Mouse (Mus musculus): ENCODE measurements around the gene Gm10306.

The Gm10306 gene

DNA sequence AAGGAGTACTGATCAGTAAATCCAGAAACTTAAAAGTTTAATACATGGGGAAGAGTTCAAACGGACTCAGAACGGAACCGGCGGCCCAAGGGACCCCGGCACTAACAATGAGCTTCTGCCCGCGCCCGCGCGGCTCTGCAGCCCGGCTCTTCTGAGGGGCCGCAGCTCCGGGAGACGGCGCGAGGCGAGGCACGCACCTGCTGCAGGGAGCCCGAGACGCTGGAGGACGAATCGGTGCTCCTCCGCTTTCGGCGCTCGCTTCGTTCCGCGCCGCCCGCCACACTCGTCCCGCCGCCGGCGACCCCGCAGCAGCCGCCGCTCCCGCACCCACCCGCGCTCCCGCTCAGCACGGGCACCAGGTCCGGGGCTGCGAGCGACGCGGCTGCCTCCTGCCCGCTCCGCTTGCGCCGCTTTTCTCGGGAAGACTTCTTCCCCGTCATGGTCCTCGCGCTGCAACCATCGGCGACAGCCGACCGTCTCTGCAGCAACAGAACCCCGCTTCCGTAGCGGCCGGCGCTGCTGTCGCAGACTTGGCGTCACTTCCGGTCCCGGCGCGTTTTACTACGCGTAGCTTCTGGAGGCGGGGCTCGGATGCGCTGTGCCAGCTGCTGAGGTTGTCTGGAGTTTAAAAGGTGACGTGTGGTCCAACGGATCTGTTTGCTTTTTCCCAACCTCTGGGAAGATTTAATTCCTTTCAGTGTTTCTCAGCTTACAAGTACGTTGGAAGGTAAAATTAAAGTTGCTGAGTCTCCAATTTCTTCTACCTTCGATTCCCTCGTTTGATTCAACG is at the start of gene Gm10306, which contains the start of gene Caap1:
Gene Gm10306 (plus strand): TSS at position 282 of the 790 bp plus-strand sequence.
Gene Caap1 (minus strand): TSS at position 532 of the 790 bp plus-strand sequence.
- under 1% methylated on average over 83 of the region's 83 CpGs for WGBS

DNA sequence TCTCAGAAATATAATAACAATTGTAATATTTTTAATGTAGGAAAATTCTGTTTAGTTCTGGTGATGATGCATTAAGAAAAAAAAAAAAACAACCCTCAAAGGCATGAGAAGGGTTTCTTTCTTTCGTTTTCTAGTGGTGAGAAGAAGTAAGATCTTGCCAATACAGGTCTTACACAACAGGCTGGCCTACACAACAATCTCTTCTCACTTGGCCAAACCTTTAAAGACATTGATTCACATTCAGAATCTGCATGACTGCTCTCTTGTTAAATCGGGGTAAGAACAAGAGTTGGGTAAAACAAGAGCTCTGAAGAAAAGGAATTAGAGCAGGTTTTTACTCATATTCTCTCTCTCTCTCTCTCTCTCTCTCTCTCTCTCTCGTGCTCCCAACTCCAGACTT is 41.0 kb upstream of the Gm10306 start:
- 49% methylated on average over 3 of the region's 3 CpGs for WGBS

DNA sequence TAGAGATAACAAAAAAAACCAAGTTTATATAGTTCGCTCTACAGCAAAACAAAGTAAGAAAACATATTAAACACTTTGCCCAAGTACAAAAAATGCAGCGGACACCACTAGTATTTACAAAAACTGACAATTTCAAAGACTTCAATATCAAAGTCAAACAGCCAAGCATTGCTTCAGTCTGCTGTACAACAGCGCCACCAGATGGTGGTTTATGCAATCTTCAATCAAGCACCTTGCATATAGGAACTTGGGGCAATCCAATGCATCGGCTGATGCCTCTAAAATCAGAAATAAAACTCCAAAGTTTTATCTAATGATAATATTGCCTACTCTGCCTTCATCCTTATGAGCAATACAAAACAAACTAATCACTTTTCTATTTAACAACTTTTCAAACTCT is 38.7 kb upstream of the Gm10306 start:
- WGBS: 60% methylated on average over 4 of the region's 4 CpGs

DNA sequence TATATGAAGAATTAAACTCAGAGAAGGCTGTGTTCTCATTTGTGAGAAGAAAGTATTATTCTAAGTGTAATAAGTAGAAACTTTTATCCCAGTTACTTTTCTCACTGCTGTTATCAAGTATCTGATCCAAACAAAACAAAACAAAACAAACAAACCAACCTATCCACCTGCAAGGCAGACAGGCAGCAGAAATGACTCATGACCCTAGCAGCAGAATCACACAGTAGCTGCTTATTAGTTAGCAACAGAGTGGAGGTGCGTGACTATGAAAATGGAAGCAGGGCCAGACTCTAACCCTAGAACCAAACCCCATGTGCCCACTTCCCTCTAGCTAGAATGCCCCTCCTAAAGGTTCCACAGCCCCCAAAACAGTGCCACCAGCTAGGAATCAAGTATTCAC is 26.9 kb upstream of the Gm10306 start:
- 95% methylated on average over 1 of the region's 1 CpGs for WGBS

DNA sequence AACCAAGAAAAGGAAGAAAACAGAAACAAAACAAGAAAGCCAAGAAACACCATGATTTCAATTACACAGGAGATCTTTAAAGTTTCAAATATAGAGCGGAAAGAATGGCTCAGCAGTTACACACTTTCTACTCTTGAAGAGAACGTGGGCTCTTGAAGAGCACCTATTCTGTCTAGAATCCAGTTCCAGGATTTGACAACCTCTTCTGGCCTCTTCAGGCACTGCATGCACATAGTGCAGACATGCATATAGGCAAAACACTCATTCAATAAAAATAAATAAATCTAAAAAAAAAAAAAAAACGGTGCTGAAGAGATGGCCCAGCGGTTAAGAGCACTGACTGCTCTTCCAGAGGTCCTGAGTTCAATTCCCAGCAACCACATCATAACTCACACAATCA is 13.3 kb upstream of the Gm10306 start:
- WGBS: 87% methylated on average over 4 of the region's 4 CpGs

DNA sequence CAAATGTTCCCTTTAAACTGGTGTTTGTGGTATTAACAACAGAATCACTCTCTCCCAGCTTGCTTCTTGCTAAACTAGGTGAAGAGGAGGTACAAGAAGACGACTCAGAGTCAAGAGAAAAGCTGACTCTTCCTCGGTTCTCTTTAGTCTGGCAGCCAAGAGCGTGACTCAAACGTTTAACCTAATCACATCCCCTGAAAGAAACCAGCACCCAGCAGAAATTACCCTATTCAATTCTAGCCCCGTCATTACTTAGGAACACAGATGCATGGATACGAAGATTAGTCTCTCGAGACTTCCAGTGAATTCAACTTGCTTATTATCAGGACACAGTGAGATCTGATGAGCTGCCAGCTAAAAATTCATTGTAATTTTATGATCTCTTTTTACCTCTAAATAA is 12.0 kb upstream of the Gm10306 start:
- 69% methylated on average over 7 of the region's 7 CpGs for WGBS

DNA sequence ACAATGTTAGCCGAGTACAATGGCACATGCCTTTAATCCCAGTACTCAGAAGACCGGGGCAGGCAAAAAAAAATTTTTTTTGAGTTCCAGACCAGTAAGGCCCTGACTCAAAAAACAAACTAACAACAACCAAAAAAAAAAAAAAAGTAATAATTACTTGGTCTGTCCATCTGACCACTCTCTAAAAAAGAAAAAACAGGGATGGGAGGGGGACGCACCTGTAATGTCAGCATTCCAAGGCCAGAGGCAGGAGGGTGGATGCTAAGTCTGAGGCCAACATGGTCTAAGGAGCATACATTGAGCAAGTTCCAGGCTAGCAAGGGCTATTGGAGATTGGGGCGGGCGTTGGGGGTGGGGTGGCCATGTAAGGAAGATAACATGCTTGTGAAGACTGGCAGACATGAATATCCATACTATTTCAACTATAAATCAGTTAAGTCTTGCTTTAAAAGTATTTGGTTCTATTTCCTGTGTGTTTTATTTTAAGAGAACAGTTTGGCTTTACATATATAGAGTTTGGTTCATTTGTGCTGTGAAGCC is 1.3 kb upstream of the Gm10306 start:
- WGBS: 94% methylated on average over 5 of the region's 5 CpGs

DNA sequence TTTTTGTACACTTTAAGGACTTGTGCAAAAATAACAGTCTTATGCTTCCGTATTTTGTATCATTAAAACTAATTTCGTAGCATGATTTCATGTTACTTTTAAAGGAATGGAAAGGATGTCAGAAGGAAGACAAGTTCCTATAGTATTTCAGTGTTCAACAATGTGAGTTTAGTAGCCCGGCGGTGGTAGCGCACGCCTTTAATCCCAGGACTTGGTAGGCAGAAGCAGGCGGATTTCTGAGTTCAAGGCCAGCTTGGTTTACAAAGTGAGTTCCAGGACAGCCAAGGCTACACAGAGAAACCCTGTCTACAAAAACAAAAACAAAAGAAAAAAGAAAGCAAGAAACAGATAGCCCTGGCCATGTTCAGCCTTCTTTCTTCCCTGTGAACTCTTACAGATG is 799 bp downstream of the Gm10306 start:
- 58% methylated on average over 7 of the region's 7 CpGs for WGBS

DNA sequence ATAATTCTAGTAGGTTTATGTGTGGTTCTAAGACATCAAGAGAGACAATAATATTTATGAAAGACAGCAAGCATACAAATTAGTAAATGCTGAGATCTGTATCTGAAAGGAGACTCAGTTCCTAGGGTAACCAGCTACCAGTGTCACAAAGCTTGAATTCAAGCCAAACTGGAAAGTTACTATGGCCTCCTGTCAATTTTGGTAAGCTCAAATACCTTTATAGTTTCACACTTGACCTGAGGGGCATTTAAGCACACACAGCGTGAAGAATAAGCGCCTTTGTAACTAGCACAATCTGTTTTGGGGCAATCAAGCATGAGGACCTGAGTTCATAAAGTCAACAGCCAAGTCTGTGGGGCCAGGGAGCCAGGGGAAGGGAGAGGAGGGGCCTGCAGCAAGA is 2.9 kb downstream of the Gm10306 start:
- WGBS: 57% methylated on average over 2 of the region's 2 CpGs

DNA sequence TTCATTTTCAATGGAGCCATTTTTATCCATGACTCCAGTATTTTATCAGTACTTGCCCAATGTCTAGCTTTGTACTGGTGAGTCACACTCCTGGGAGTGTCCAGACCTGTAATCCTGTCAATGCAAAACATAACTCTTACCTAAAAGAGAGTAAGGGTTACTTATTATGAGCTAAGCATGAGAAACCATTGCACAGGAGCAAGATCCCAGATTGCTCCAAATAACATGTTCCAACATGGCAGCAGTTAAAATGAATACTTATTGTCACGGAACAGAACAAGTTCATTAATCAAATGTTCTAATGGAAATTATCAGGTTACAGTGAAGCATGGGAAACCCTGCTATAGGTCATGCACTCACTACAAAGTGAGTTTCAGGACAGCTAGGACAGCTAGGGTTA is 4.0 kb downstream of the Gm10306 start:
- WGBS: 88% methylated on average over 1 of the region's 1 CpGs

DNA sequence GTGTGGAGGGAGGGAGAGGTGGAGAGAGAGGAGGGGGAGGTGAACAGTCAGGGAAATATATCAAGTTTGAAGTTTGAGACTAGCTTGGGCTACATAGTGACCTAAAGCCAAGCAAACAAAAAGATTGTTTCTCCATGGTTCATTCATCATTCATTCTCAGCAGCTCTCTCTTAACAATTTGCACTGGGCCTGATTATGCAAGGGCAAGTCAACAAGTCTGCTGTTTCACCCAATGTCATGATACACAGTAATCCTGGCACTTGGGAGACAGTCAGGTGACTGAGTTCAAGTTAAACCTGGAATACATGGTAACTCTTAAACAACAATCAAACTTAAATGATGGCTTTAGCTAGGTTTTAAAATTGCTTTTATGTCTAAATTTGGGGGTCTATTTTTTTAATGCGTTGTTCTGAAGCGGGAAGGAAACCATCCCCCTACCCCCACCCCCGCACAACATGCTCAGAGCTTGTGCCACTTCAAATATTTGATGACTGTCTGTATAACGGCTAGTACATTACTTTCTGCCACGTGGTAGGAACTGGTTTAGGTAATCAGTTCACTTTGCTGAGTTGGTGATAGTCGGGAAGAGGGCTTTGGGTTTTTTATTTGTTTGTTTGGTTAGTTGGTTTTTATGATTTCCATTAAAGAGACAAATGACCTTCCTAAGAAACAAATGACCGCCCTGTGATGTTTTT is 5.8 kb downstream of the Gm10306 start:
- WGBS: 77% methylated on average over 7 of the region's 7 CpGs

DNA sequence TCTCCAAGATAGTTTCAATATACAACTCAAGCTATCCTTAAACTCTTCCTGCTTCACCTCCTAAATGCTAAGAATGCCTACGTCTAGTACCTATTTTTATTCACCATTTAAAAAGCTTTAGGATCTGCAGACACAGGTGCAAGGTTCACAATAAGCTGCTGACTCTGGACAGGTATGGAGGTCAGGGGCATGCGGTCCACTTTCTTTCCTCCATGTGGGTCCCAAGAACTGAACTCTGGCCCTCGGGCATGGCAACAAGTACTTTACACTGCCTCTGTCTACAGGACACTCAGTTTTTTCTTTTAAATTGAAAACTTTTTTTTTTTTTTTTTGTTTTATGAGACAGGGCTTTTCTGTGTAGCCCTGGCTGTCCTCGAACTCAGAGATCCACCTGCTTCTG is 16.3 kb downstream of the Gm10306 start:
- 86% methylated on average over 4 of the region's 4 CpGs for WGBS

DNA sequence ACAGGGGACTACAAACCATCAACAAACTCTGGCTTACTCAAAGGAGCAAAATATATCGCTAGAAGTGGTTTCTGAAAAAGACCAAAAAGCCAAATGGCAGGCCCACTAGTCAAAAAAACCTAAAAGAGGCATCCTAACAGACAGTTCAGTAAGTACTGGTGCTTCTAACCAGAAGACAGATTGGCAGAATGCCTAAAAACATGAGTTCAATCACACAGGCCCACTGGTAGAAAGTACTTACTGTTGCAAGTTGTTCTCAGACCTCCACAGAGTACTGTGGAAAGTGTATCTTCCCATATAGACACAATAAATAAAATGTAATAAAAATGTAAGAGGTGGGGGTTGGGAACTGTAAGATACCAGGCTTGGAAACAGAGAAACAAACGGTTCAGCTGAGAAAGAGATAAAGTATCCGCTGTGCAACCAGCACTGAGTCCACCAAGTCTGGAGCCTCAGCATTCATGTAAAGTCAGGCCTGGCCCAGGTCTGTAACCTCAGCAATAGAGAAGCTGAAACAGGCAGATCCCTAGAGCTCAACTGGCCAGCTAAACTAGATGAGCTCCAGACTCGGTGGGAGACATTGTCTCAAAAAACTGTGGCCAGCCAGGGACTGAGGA is 35.5 kb downstream of the Gm10306 start:
- 66% methylated on average over 4 of the region's 4 CpGs for WGBS

DNA sequence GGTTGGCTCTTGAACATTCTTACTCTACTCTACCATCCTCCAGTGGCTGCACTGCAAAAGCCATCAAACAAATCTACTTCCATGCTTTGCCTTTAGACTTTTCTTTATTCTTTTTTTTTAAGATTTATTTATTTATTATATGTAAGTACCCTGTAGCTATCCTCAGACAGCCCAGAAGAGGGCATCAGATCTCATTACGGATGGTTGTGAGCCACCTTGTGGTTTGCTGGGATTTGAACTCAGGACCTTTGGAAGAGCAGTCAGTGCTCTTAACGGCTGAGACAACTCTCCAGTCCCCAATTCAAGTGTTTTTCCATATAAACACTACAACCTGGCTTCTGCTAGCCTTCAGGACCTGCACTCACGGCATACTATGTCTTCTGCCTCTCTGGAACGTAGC is 45.0 kb downstream of the Gm10306 start:
- WGBS: 83% methylated on average over 4 of the region's 4 CpGs

DNA sequence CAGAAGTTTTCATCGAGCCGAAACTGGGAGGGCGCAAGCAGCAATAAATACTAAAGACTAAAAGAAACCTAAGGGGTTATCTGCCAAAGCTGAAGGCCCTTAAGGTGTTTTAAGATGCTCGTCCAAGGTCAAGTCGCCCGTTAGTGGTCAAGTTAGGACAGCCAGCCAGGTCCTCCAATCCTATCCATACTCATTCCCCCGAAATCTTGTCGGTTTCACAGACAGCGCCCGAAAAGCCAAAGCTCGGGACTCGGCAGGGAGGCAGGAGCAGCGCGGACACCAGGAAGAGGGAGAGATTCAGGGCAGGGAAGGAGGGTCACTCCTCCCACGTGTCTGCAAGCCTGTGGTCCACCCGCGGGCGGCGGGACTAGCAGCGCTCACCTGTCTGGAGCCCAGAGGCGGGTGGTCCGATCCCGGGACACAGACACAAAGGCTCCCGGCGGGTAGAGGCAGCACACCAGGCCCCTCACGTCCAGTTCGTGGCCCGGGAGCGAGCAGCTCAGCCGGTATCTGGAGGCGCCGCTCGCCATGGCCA is 46.2 kb downstream of the Gm10306 start:
- WGBS: under 1% methylated on average over 33 of the region's 33 CpGs

DNA sequence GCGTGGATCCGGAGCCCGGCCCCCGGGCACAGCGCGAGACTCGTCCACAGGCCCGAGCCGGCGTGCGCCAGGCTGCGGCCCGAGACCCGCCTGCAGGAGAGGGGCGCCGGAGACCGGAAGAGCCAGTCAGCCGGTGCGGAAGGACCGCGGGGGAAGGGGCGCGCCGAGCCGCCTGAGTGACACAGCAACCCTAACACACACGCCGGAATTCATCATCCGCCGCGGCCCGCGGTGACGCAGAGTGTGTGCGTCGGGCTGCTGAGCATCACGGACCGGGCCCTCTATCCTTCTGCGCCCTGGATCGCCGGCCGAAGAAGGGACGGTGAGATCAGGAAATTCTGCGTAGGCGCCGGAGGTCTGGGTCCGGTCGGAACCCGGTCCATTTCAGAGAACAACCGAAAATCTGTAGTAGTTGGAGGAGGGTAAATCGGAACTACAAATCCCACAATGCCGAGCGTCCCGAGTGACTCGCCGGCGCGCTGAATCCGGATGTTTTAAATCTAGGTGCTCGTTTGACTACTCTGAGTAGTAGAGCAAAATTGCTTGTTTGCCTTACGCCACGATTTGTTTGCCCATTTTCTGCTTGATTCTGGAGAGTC is 46.8 kb downstream of the Gm10306 start, which contains the start of gene Plaa:
Gene Plaa (minus strand): TSS at position 214 of the 599 bp plus-strand sequence.
- under 1% methylated on average over 61 of the region's 61 CpGs for WGBS

DNA sequence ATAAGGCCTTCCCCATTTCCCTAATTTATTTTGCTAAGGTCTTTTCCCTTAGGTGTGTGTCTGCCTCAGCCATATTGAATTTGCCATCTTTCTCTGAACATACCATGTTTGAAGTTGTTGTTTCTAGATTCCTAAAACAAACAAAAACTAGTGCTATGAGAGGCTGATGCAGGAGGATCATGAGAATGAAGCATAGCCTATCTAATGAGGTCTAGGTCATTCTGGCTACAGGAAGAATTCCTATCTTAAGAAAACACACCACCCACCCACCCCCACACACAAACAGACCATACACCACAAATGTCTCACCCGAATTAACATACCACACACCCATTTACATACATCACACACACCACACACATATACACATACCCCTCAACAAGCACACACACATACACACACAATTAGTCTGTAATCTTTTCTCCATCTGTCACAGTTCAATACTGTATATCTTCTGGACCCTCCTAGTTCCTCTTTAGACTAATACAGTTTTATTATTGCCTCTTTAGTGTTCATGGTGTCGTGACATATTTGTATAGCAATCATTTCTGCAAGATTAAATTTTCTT is 48.2 kb downstream of the Gm10306 start:
- 95% methylated on average over 2 of the region's 2 CpGs for WGBS

DNA sequence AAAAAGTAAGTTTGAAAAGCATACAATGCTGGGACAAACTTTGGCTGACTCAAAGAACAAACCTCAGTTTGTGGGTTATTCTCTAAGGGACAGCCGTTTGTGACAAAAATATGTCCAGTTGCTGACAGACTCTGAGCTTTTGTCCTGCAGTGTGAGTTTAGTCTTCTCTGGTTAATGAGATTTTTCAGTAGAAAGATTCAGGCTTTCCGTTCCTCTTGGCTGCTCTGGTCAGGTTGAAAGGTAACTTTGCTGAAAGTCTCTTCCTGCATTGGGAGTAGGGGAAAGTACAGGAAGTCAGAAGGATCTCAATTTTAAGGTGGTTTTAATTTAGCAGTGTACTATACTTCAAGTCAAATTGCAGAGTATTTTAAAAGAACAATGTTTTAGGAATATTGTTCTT is 49.2 kb downstream of the Gm10306 start:
- 90% methylated on average over 2 of the region's 2 CpGs for WGBS

All from cerebral cortex, adult 2 months (tissue).